ENCODE assay signal across 8 mouse cellular contexts in genomic region chr1:155083271-155084265, GRCm38 (mm10). TPM values are rescaled to one million over a fixed set of nuclear protein-coding genes. Genes with fewer than 3 reads are reported as not detected.
A peak's percentile ranks its signal among the peaks of the same experiment; 100 is the strongest.
DNase-seq lines count a peak whose midpoint lies in the region; ATAC-seq and TF ChIP-seq lines count a peak whose summit lies in the region.

No protein-coding gene starts in this region.

- peak overlapping the region; percentile 79 for H3K4me2 ChIP-seq in embryonic facial prominence, embryonic 11.5 days (ENCODE audit: low read depth, low read length)
- H3K4me2 ChIP-seq in kidney, embryonic 14.5 days (replicated peaks; ENCODE audit: low read depth, low read length) = peak overlapping the region; percentile 62

- no peaks in the 10 kb centered on the region for H3K9me3 ChIP-seq in embryonic facial prominence, embryonic 11.5 days (replicated peaks; ENCODE audit: control insufficient read depth, low read length)
- H3K9me3 ChIP-seq in kidney, embryonic 14.5 days (ENCODE audit: control insufficient read depth, low read length) = no peaks in the 10 kb centered on the region

- H3K79me2 ChIP-seq in liver, adult 2 months (ENCODE audit: control insufficient read depth, insufficient read depth, low read length) = no peaks in the 10 kb centered on the region

- peak overlapping the region; percentile 37 for H3K4me3 ChIP-seq in embryonic facial prominence, embryonic 11.5 days (ENCODE audit: low read depth, low read length)
- peak overlapping the region; percentile 38 for H3K4me3 ChIP-seq in kidney, embryonic 14.5 days (ENCODE audit: low read length)
- peak overlapping the region; percentile 67 for H3K4me3 ChIP-seq in liver, adult 2 months (ENCODE audit: insufficient read depth, low read depth, low read length)

- no peaks in the 10 kb centered on the region for H3K27me3 ChIP-seq in embryonic facial prominence, embryonic 11.5 days (ENCODE audit: control insufficient read depth, insufficient read depth, low read length)
- H3K27me3 ChIP-seq in kidney, embryonic 14.5 days (ENCODE audit: control insufficient read depth, insufficient read depth, low read length) = no peaks in the 10 kb centered on the region
- H3K27me3 ChIP-seq in liver, adult 2 months (ENCODE audit: control insufficient read depth, insufficient read depth, low read length) = no peaks in the 10 kb centered on the region

- DNase-seq in layer of hippocampus, adult 11-12 months (ENCODE audit: low spot score) = peak; percentile 92
- no peak for DNase-seq in layer of hippocampus, adult 9-10 months (ENCODE audit: low spot score)
- peak; percentile 94 for DNase-seq in embryonic facial prominence, embryonic 11.5 days (ENCODE audit: low spot score)
- DNase-seq in heart, adult 9 months (ENCODE audit: low spot score in 2 of 2) = peak; percentile 93 to 96
- peak; percentile 97 for DNase-seq in liver, adult 2 months (ENCODE audit: extremely low read depth, low read depth, low spot score)
- peak; percentile 91 for DNase-seq in spleen, postnatal 36 days (ENCODE audit: low spot score in 2 of 2)

- H3K36me3 ChIP-seq in embryonic facial prominence, embryonic 11.5 days (replicated peaks; ENCODE audit: control insufficient read depth, insufficient read depth, low read depth, low read length) = no peaks in the 10 kb centered on the region
- H3K36me3 ChIP-seq in kidney, embryonic 14.5 days (ENCODE audit: control insufficient read depth, insufficient read depth, low read length) = no peaks in the 10 kb centered on the region
- H3K36me3 ChIP-seq in liver, adult 2 months (ENCODE audit: control insufficient read depth, insufficient read depth, low read length) = no peaks in the 10 kb centered on the region

- WGBS in embryonic facial prominence, embryonic 11.5 days = under 1% methylated on average over 45 of the region's 77 CpGs
- under 1% methylated on average over 54 of the region's 77 CpGs for WGBS in kidney, embryonic 14.5 days
- WGBS in liver, adult 2 months = under 1% methylated on average over 56 of the region's 77 CpGs

- peak; percentile 93 for ATAC-seq in embryonic facial prominence, embryonic 11.5 days (replicated peaks; ENCODE audit: insufficient number of reproducible peaks, low FRiP score, low TSS enrichment, low read depth)
- ATAC-seq in kidney, embryonic 14.5 days (ENCODE audit: low FRiP score, low TSS enrichment) = peak; percentile 94
- peak; percentile 80 for ATAC-seq in monocyte, adult 5-6 weeks (replicated peaks; ENCODE audit: insufficient number of reproducible peaks, low FRiP score, low TSS enrichment, poor library complexity, severe bottlenecking)

- TF ChIP-seq CTCF in liver, adult 2 months (IDR thresholded peaks at IDR 0.05; ENCODE audit: low read depth, low read length) = no peak

- peak; percentile 68 for TF ChIP-seq POLR2A in liver, adult 2 months (IDR thresholded peaks at IDR 0.05; ENCODE audit: extremely low read depth, insufficient read depth, low read length)

- H3K4me1 ChIP-seq in embryonic facial prominence, embryonic 11.5 days (ENCODE audit: control insufficient read depth, insufficient read depth, low read length) = no peaks in the 10 kb centered on the region; the same call in none of the 2 replicates
- peaks cover 41% of the 10 kb centered on the region for H3K4me1 ChIP-seq in kidney, embryonic 14.5 days (ENCODE audit: control insufficient read depth, insufficient read depth, low read length)
- peaks cover 17% of the 10 kb centered on the region for H3K4me1 ChIP-seq in liver, adult 2 months (ENCODE audit: control insufficient read depth, insufficient read depth, low read length)

- peak overlapping the region; percentile 75 for H3K9ac ChIP-seq in embryonic facial prominence, embryonic 11.5 days (replicated peaks; ENCODE audit: low read length)
- peak overlapping the region; percentile 71 for H3K9ac ChIP-seq in kidney, embryonic 14.5 days (ENCODE audit: low read depth, low read length)
- peak overlapping the region; percentile 81 for H3K9ac ChIP-seq in liver, adult 2 months (ENCODE audit: low read depth, low read length)

- H3K27ac ChIP-seq in embryonic facial prominence, embryonic 11.5 days (replicated peaks; ENCODE audit: low read depth, low read length) = peak overlapping the region; percentile 98
- peak overlapping the region; percentile 91 for H3K27ac ChIP-seq in kidney, embryonic 14.5 days (ENCODE audit: low read depth, low read length)
- peak overlapping the region; percentile 96 for H3K27ac ChIP-seq in liver, adult 2 months (replicated peaks; ENCODE audit: insufficient read depth, low read depth, low read length)

RNA-seq across cellular contexts. Expression of gene Ier5, which starts 15.9 kb away (rescaled TPM):
- 16.4 and 19.0 TPM in 2 replicates for polyA plus RNA-seq in embryonic facial prominence, embryonic 11.5 days (2014; fragmentation: Nextera tagmentation; extraction: Ambion mirVana)
- polyA plus RNA-seq in kidney, embryonic 14.5 days (2014; fragmentation: Nextera tagmentation; extraction: Ambion mirVana) = 13.1 and 14.8 TPM in 2 replicates
- 2.8 and 3.2 TPM in 2 replicates for total RNA-seq in liver, adult 2 months (2014; rRNA removed)
- 2.5 and 2.6 TPM in 2 replicates for polyA plus RNA-seq in liver, adult 2 months (2012; rRNA removed)
- 118 to 240 TPM (median 139 TPM) in 3 replicates for total RNA-seq in monocyte, adult 5-6 weeks (2017)
